27 mouse cellular contexts compared by ENCODE assay signal in genomic region chr2:86926557-86926956, GRCm38 (mm10). TPM values are rescaled to one million over a fixed set of nuclear protein-coding genes. Genes with fewer than 3 reads are reported as not detected.
A peak's percentile ranks its signal among the peaks of the same experiment; 100 is the strongest.
DNase-seq lines count a peak whose midpoint lies in the region; ATAC-seq and TF ChIP-seq lines count a peak whose summit lies in the region.
"Had no signal": no experiment of that assay in that cellular context is flagged by ENCODE, and none has a peak within 500 bp of the region (broad histone marks: within the 10 kb centered on the region; RNA-seq: fewer than 3 reads in every experiment).

No protein-coding gene starts in this region.

- DNase-seq in frontal cortex, postnatal 14 days (ENCODE audit: low spot score in 2 of 2): no peak
- DNase-seq in left cerebral cortex, adult 11 months (ENCODE audit: low spot score): peak; percentile 3
- DNase-seq in left cerebral cortex, postnatal 4 days: no peak
- DNase-seq in left cerebral cortex, postnatal 14 days (ENCODE audit: low spot score in 2 of 2): peak; percentile 3 to 64
- no peak for DNase-seq in left cerebral cortex, adult 2 months (ENCODE audit: extremely low spot score in 1 of 2, low spot score in 2 of 2)
- peak; percentile 50 for DNase-seq in brain, adult 2 months (ENCODE audit: low read depth, low spot score)
- DNase-seq in thymus, adult 18-20 months: no peak
- DNase-seq: adrenal gland, adult 8-10 months; adrenal gland, postnatal 25 days; cerebellum, adult 18-20 months; cerebellum, adult 9-10 months; cerebellum, postnatal 14 days; gastrocnemius, postnatal 10 days; gastrocnemius, postnatal 36 days; heart, adult 2 months had no signal

- intact Hi-C loops in left cerebral cortex, postnatal 4 days (cut with DNase I): no loop called here
- intact Hi-C loops in left cerebral cortex, postnatal 14 days (cut with DNase I): no loop called here
- intact Hi-C loops in left cerebral cortex, adult 2 months (cut with DNase I): no loop called here

- peak; percentile 94 for ATAC-seq in frontal cortex, adult (ENCODE audit: low TSS enrichment)
- ATAC-seq: activated CD4-positive, CD25-positive, alpha-beta regulatory T cell, adult 4 months; forebrain, embryonic 13.5 days; forebrain, embryonic 16.5 days had no signal

- no peak for TF ChIP-seq CTCF in left cerebral cortex, adult 2 months (IDR thresholded peaks at IDR 0.05)

- no peak overlapping the region for H3K27ac ChIP-seq in left cerebral cortex, adult 2 months
- H3K27ac ChIP-seq: forebrain, embryonic 10.5 days; forebrain, embryonic 13.5 days; heart, adult 2 months; hindbrain, embryonic 12.5 days; hindbrain, embryonic 15.5 days had no signal

- H3K4me3 ChIP-seq in left cerebral cortex, adult 2 months: no peak overlapping the region
- H3K4me3 ChIP-seq: forebrain, embryonic 10.5 days; forebrain, embryonic 13.5 days; heart, adult 2 months; hindbrain, embryonic 12.5 days; hindbrain, embryonic 15.5 days had no signal

RNA-seq across cellular contexts. Expression of gene Olfr1098, which starts 2.2 kb away (rescaled TPM):
- total RNA-seq in left cerebral cortex, postnatal 4 days (2021): not detected
- total RNA-seq in left cerebral cortex, postnatal 14 days (2021): not detected
- total RNA-seq in left cerebral cortex, adult 2 months (2021): not detected
- total RNA-seq: adrenal gland, adult 8-10 months; adrenal gland, postnatal 25 days; ES-E14; gastrocnemius, adult 18-20 months; gastrocnemius, postnatal 10 days; gastrocnemius, postnatal 36 days; granulocyte monocyte progenitor cell, adult 5-6 weeks; heart, adult 2 months; heart, postnatal 25 days; hematopoietic stem cell, adult 5-6 weeks had no signal

RNA-seq across cellular contexts. Expression of gene Olfr1099, which starts 33.9 kb away (rescaled TPM):
- total RNA-seq in left cerebral cortex, postnatal 4 days (2021): not detected
- total RNA-seq in left cerebral cortex, postnatal 14 days (2021): not detected
- total RNA-seq in left cerebral cortex, adult 2 months (2021): not detected
- total RNA-seq: adrenal gland, adult 8-10 months; adrenal gland, postnatal 25 days; ES-E14; gastrocnemius, adult 18-20 months; gastrocnemius, postnatal 10 days; gastrocnemius, postnatal 36 days; granulocyte monocyte progenitor cell, adult 5-6 weeks; heart, adult 2 months; heart, postnatal 25 days; hematopoietic stem cell, adult 5-6 weeks had no signal

RNA-seq across cellular contexts. Expression of gene Olfr1097, which starts 34.5 kb away (rescaled TPM):
- not detected for total RNA-seq in left cerebral cortex, postnatal 4 days (2021)
- not detected for total RNA-seq in left cerebral cortex, postnatal 14 days (2021)
- not detected for total RNA-seq in left cerebral cortex, adult 2 months (2021)
- total RNA-seq: adrenal gland, adult 8-10 months; adrenal gland, postnatal 25 days; ES-E14; gastrocnemius, adult 18-20 months; gastrocnemius, postnatal 10 days; gastrocnemius, postnatal 36 days; granulocyte monocyte progenitor cell, adult 5-6 weeks; heart, adult 2 months; heart, postnatal 25 days; hematopoietic stem cell, adult 5-6 weeks had no signal

RNA-seq across cellular contexts. Expression of gene Gm13723, which starts 52.0 kb away (rescaled TPM):
- total RNA-seq in left cerebral cortex, postnatal 4 days (2021): not detected
- total RNA-seq in left cerebral cortex, postnatal 14 days (2021): not detected
- total RNA-seq in left cerebral cortex, adult 2 months (2021): not detected
- total RNA-seq: adrenal gland, adult 8-10 months; adrenal gland, postnatal 25 days; ES-E14; gastrocnemius, adult 18-20 months; gastrocnemius, postnatal 10 days; gastrocnemius, postnatal 36 days; granulocyte monocyte progenitor cell, adult 5-6 weeks; heart, adult 2 months; heart, postnatal 25 days; hematopoietic stem cell, adult 5-6 weeks had no signal

RNA-seq across cellular contexts. Expression of gene Olfr1100, which starts 53.2 kb away (rescaled TPM):
- not detected for total RNA-seq in left cerebral cortex, postnatal 4 days (2021)
- not detected for total RNA-seq in left cerebral cortex, postnatal 14 days (2021)
- total RNA-seq in left cerebral cortex, adult 2 months (2021): not detected
- total RNA-seq: adrenal gland, adult 8-10 months; adrenal gland, postnatal 25 days; ES-E14; gastrocnemius, adult 18-20 months; gastrocnemius, postnatal 10 days; gastrocnemius, postnatal 36 days; granulocyte monocyte progenitor cell, adult 5-6 weeks; heart, adult 2 months; heart, postnatal 25 days; hematopoietic stem cell, adult 5-6 weeks had no signal

Comparison
In these comparisons a context has a peak if more than half of its experiments do, and no peak if none do; other contexts are left out.
1. DNase-seq: peak in left cerebral cortex, adult 11 months (single experiment), left cerebral cortex, postnatal 14 days (2 of 2) and brain, adult 2 months (single experiment); none in frontal cortex, postnatal 14 days (0 of 2), left cerebral cortex, postnatal 4 days (single experiment), left cerebral cortex, adult 2 months (0 of 2) and thymus, adult 18-20 months (0 of 2).